In genomic region chr4:95097942-95098721, GRCm38 (mm10) we compare ENCODE assay signal across 15 mouse cellular contexts. TPM values are rescaled to one million over a fixed set of nuclear protein-coding genes. Genes with fewer than 3 reads are reported as not detected.
DNase-seq lines count a peak whose midpoint lies in the region; ATAC-seq and TF ChIP-seq lines count a peak whose summit lies in the region.
"Had no signal": no experiment of that assay in that cellular context is flagged by ENCODE, and none has a peak within 500 bp of the region (broad histone marks: within the 10 kb centered on the region; RNA-seq: fewer than 3 reads in every experiment).

No protein-coding gene starts in this region.

- TF ChIP-seq CTCF in intestine, postnatal 0 days (IDR thresholded peaks at IDR 0.05; ENCODE audit: low read depth), result no peak
- TF ChIP-seq CTCF in C2C12 (IDR thresholded peaks at IDR 0.05; ENCODE audit: control insufficient read depth, insufficient read depth, insufficient read length), result no peak

- H3K9ac ChIP-seq in intestine, embryonic 14.5 days (ENCODE audit: low read length), result no peak overlapping the region
- H3K9ac ChIP-seq in intestine, postnatal 0 days (ENCODE audit: low read depth, low read length), result no peak overlapping the region
- H3K9ac ChIP-seq in limb, embryonic 11.5 days (ENCODE audit: low read length), result no peak overlapping the region

- H3K27me3 ChIP-seq in intestine, embryonic 14.5 days (replicated peaks; ENCODE audit: control insufficient read depth, insufficient read depth, low read length), result no peaks in the 10 kb centered on the region
- H3K27me3 ChIP-seq in intestine, postnatal 0 days (replicated peaks; ENCODE audit: control insufficient read depth, insufficient read depth, low read length), result no peaks in the 10 kb centered on the region
- no peaks in the 10 kb centered on the region for H3K27me3 ChIP-seq in C2C12 (ENCODE audit: control insufficient read depth, insufficient read depth, insufficient read length)
- H3K27me3 ChIP-seq in embryonic facial prominence, embryonic 10.5 days (replicated peaks; ENCODE audit: low read depth, poor library complexity, severe bottlenecking), result no peaks in the 10 kb centered on the region
- H3K27me3 ChIP-seq in limb, embryonic 11.5 days (ENCODE audit: control insufficient read depth, insufficient read depth, low read length), result no peaks in the 10 kb centered on the region
- H3K27me3 ChIP-seq: CH12.LX, Patski had no signal

- H3K79me2 ChIP-seq in C2C12 (ENCODE audit: control insufficient read depth, insufficient read depth), result peaks cover 16% of the 10 kb centered on the region

- no peak overlapping the region for H3ac ChIP-seq in C2C12 (ENCODE audit: control insufficient read depth, insufficient read length, low read depth)

- peaks cover 2% of the 10 kb centered on the region for H3K79me3 ChIP-seq in C2C12 (ENCODE audit: low read depth)

- WGBS in intestine, embryonic 14.5 days, result 80% methylated on average over 10 of the region's 10 CpGs
- WGBS in intestine, postnatal 0 days, result 73% methylated on average over 10 of the region's 10 CpGs
- WGBS in embryonic facial prominence, embryonic 10.5 days, result 36% methylated on average over 10 of the region's 10 CpGs
- 28% methylated on average over 10 of the region's 10 CpGs for WGBS in limb, embryonic 11.5 days

- no peak for ATAC-seq in intestine, embryonic 14.5 days (replicated peaks; ENCODE audit: low FRiP score, low TSS enrichment, low read depth)
- ATAC-seq in intestine, postnatal 0 days, result no peak
- peak; percentile 51; the same call in 1 of the 2 replicates for ATAC-seq in limb, embryonic 11.5 days (ENCODE audit: insufficient number of reproducible peaks, low FRiP score, low TSS enrichment, low read depth)
- ATAC-seq: Patski had no signal

- H3K36me3 ChIP-seq in intestine, embryonic 14.5 days (ENCODE audit: control insufficient read depth, insufficient read depth, low read length), result no peaks in the 10 kb centered on the region
- H3K36me3 ChIP-seq in intestine, postnatal 0 days (ENCODE audit: control insufficient read depth, insufficient read depth), result no peaks in the 10 kb centered on the region
- H3K36me3 ChIP-seq in C2C12 (ENCODE audit: control insufficient read depth, insufficient read depth), result peaks cover 8% of the 10 kb centered on the region
- no peaks in the 10 kb centered on the region; the same call in 1 of the 2 replicates for H3K36me3 ChIP-seq in embryonic facial prominence, embryonic 10.5 days (replicated peaks)
- H3K36me3 ChIP-seq in limb, embryonic 11.5 days (ENCODE audit: control insufficient read depth, insufficient read depth, low read length), result no peaks in the 10 kb centered on the region

- no peak overlapping the region for H3K4me3 ChIP-seq in intestine, embryonic 14.5 days (ENCODE audit: low read depth, low read length)
- no peak overlapping the region for H3K4me3 ChIP-seq in intestine, postnatal 0 days (ENCODE audit: low read depth, low read length)
- H3K4me3 ChIP-seq in C2C12 (ENCODE audit: insufficient read depth, poor library complexity, severe bottlenecking), result peak overlapping the region; percentile 21
- H3K4me3 ChIP-seq in embryonic facial prominence, embryonic 10.5 days, result no peak overlapping the region
- H3K4me3 ChIP-seq in limb, embryonic 11.5 days (ENCODE audit: low read depth, low read length), result no peak overlapping the region
- H3K4me3 ChIP-seq: erythroblast, embryonic 14.5 days; heart, adult 2 months had no signal

- no peak overlapping the region for H3K4me2 ChIP-seq in intestine, embryonic 14.5 days (ENCODE audit: low read length)
- no peak overlapping the region for H3K4me2 ChIP-seq in intestine, postnatal 0 days (replicated peaks; ENCODE audit: low read depth)
- H3K4me2 ChIP-seq in limb, embryonic 11.5 days (ENCODE audit: low read depth, severe bottlenecking), result no peak overlapping the region

- 0 out of 2 replicates have a peak, but pooled peaks cover 6% of the 10 kb centered on the region for H3K9me3 ChIP-seq in intestine, embryonic 14.5 days (ENCODE audit: control insufficient read depth, low read length)
- no peaks in the 10 kb centered on the region for H3K9me3 ChIP-seq in intestine, postnatal 0 days (ENCODE audit: control insufficient read depth)
- 0 out of 2 replicates have a peak, but pooled peaks cover 8% of the 10 kb centered on the region for H3K9me3 ChIP-seq in embryonic facial prominence, embryonic 10.5 days
- H3K9me3 ChIP-seq in limb, embryonic 11.5 days (ENCODE audit: control insufficient read depth, low read length), result no peaks in the 10 kb centered on the region; the same call in 1 of the 2 replicates

- 0 out of 2 replicates have a peak, but pooled peaks cover 3% of the 10 kb centered on the region for H3K4me1 ChIP-seq in intestine, embryonic 14.5 days (replicated peaks; ENCODE audit: control insufficient read depth, insufficient read depth, low read length)
- H3K4me1 ChIP-seq in intestine, postnatal 0 days (replicated peaks; ENCODE audit: control insufficient read depth, insufficient read depth, low read length), result no peaks in the 10 kb centered on the region
- peaks cover 40% of the 10 kb centered on the region for H3K4me1 ChIP-seq in embryonic facial prominence, embryonic 10.5 days
- peaks cover 18% of the 10 kb centered on the region for H3K4me1 ChIP-seq in limb, embryonic 11.5 days (ENCODE audit: control insufficient read depth, insufficient read depth, low read length)

- no peak overlapping the region for H3K27ac ChIP-seq in intestine, embryonic 14.5 days (ENCODE audit: low read depth)
- no peak overlapping the region for H3K27ac ChIP-seq in intestine, postnatal 0 days (ENCODE audit: low read depth, low read length)
- H3K27ac ChIP-seq in embryonic facial prominence, embryonic 10.5 days (replicated peaks), result peak overlapping the region; percentile 65
- H3K27ac ChIP-seq in limb, embryonic 11.5 days (replicated peaks; ENCODE audit: low read depth, low read length), result no peak overlapping the region
- H3K27ac ChIP-seq: heart, adult 2 months had no signal

- DNase-seq in intestine, embryonic 14.5 days (ENCODE audit: low spot score), result peak; percentile 35
- DNase-seq in embryonic facial prominence, embryonic 10.5 days (ENCODE audit: low spot score), result peak; percentile 81
- DNase-seq in limb, embryonic 11.5 days (ENCODE audit: low spot score), result no peak
- no peak for DNase-seq in gastrocnemius, postnatal 25 days
- DNase-seq in urinary bladder, adult 2 months (ENCODE audit: low spot score), result no peak
- no peak for DNase-seq in spleen, adult 12 weeks (ENCODE audit: low spot score)
- DNase-seq: cerebellum, adult 18-20 months; heart, adult 2 months; heart, postnatal 14 days; lung, adult 18-20 months had no signal

TF ChIP-seq in C2C12, 6 proteins besides CTCF, POLR2A, EP300 and RAD21:
- TF ChIP-seq FOSL1 (IDR thresholded peaks at IDR 0.05; ENCODE audit: insufficient read depth, low read length, poor library complexity, severe bottlenecking) (peak; percentile 18), MYOG (IDR thresholded peaks at IDR 0.05; ENCODE audit: control insufficient read depth, extremely low read depth, insufficient read length) (no peak), CEBPB (IDR thresholded peaks at IDR 0.05; ENCODE audit: low read depth) (peak; percentile 19), USF1 (IDR thresholded peaks at IDR 0.05; ENCODE audit: low read depth) (no peak), MAX (IDR thresholded peaks at IDR 0.05) (peak; percentile 26), MYOD1 (IDR thresholded peaks at IDR 0.05; ENCODE audit: control insufficient read depth, insufficient read length, low read depth) (no peak)

RNA-seq across cellular contexts. Expression of gene Jun, which starts 46.1 kb away (rescaled TPM):
- 56.0 and 61.7 TPM in 2 replicates for polyA plus RNA-seq in intestine, embryonic 14.5 days (2014; fragmentation: Nextera tagmentation; extraction: Ambion mirVana)
- 58.3 and 63.2 TPM in 2 replicates for polyA plus RNA-seq in intestine, postnatal 0 days (2015; fragmentation: Nextera tagmentation; extraction: Ambion mirVana)
- polyA plus RNA-seq in C2C12 (2012; fragmentation: generic; extraction: Trizol), result 71.4 TPM
- 69.8 and 78.0 TPM in 2 replicates for polyA plus RNA-seq in embryonic facial prominence, embryonic 10.5 days (2016; fragmentation: Nextera tagmentation; extraction: Ambion mirVana)
- 29.3 and 42.7 TPM in 2 replicates for polyA plus RNA-seq in limb, embryonic 11.5 days (2014; fragmentation: Nextera tagmentation; extraction: Ambion mirVana)
- 10 to 100 TPM; 54.4 to 54.5 TPM for total RNA-seq in gastrocnemius, postnatal 25 days (2021)
- 32.3 and 39.6 TPM in 2 replicates for polyA plus RNA-seq in urinary bladder, adult 2 months (2012; rRNA removed)

Comparison
In these comparisons a context has a peak if more than half of its experiments do, and no peak if none do; other contexts are left out.
1. DNase-seq: peak in intestine, embryonic 14.5 days (single experiment) and embryonic facial prominence, embryonic 10.5 days (single experiment); none in limb, embryonic 11.5 days (single experiment), gastrocnemius, postnatal 25 days (single experiment), urinary bladder, adult 2 months (single experiment) and spleen, adult 12 weeks (single experiment).